Mouse (Mus musculus) liver, embryonic 12.5 days (tissue): ENCODE results near the gene Fscn2. TPM values are rescaled to one million over a fixed set of nuclear protein-coding genes. Genes with fewer than 3 reads are reported as not detected.

ENCODE experiments used
- ATAC-seq: fragments of 200-750 bp; cut with Nextera tagmentation; 2 replicates; pipeline ENCODE4 v1.8.0; 2017; ENCODE audit warnings: moderate number of reproducible peaks, mild to moderate bottlenecking, moderate library complexity
- H3K27ac ChIP-seq: fragments of 300-500 bp; sonication (generic); 2 replicates; pipeline ENCODE4 v1.5.1; 2016; ENCODE audit warnings: mild to moderate bottlenecking
- H3K27me3 ChIP-seq: fragments of 300-500 bp; sonication (generic); replicated peaks from 2 replicates; pipeline ENCODE4 v1.6.1; 2016; ENCODE audit warnings: mild to moderate bottlenecking, moderate library complexity
- H3K36me3 ChIP-seq: fragments of 300-500 bp; sonication (generic); 2 replicates; pipeline ENCODE4 v1.6.1; 2016; ENCODE audit warnings: mild to moderate bottlenecking, moderate library complexity
- H3K4me1 ChIP-seq: fragments of 300-500 bp; sonication (generic); 2 replicates; pipeline ENCODE4 v1.6.1; 2016
- H3K4me2 ChIP-seq: fragments of 300-500 bp; sonication (generic); 2 replicates; pipeline ENCODE4 v1.6.1; 2016; ENCODE audit warnings: mild to moderate bottlenecking, moderate library complexity
- H3K4me3 ChIP-seq: fragments of 300-500 bp; sonication (generic); 2 replicates; pipeline ENCODE4 v1.5.1; 2016; ENCODE audit warnings: mild to moderate bottlenecking, moderate library complexity
- H3K9ac ChIP-seq: fragments of 300-500 bp; sonication (generic); 2 replicates; pipeline ENCODE4 v1.6.1; 2016; ENCODE audit warnings: mild to moderate bottlenecking, moderate library complexity
- H3K9me3 ChIP-seq: fragments of 300-500 bp; sonication (generic); replicated peaks from 2 replicates; pipeline ENCODE4 v1.6.1; 2016; ENCODE audit warnings: mild to moderate bottlenecking, moderate library complexity
- WGBS: fragments of 180-500 bp; shearing (Covaris S2); methylation state at CpG from one replicate; pipeline ENCODE4 v1.1.7; 2016; ENCODE audit not compliant: insufficient replicate concordance; 5-methylcytosine and 5-hydroxymethylcytosine counted together
- polyA plus RNA-seq: library from polyadenylated mRNA; unstranded; fragments of >200 nt; fragmentation: Nextera tagmentation; extraction: Ambion mirVana; gene quantifications from 2 replicates; pipeline ENCODE4 v1.2.1, GENCODE M21; 2016

The Fscn2 gene
- polyA plus RNA-seq, result 0.16 and 0.18 TPM in 2 replicates

GRCm38 (mm10) chr11:120361295-120361694 lies at the start of gene Fscn2:
Fscn2 (plus strand) TSS chr11:120361534.
- peaks cover 18% of the 10 kb centered on the region for H3K27me3 ChIP-seq
- 79% methylated on average over 10 of the region's 10 CpGs for WGBS
- H3K9me3 ChIP-seq, result no peaks in the 10 kb centered on the region
- H3K36me3 ChIP-seq, result no peaks in the 10 kb centered on the region
- no peak within 1 kb of the TSS for H3K4me3 ChIP-seq
- no peak within 1 kb of the TSS for H3K27ac ChIP-seq
- no peak for ATAC-seq
- H3K9ac ChIP-seq, result no peak within 1 kb of the TSS
- H3K4me1 ChIP-seq, result peaks cover 22% of the 10 kb centered on the region
- no peak within 1 kb of the TSS for H3K4me2 ChIP-seq

DNA sequence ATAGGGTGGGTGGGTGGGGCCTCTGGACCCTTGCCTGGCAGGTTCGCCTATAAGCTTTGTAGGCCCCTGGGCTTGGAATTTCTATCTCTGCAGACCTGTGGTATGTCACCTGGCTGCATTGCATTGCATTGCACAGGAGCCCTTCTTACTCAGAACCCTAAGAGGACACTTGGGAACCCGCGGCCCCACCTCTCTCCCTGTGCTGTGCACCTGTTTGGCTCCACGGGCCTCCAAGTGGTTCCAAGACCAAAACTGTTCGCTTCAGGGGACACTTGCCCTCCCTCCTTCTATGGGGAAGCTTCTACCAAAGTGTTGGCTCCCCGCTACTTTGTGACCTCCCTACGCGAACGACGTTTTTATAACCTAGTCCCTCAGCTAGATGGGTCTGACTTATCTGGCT lies 49.8 kb upstream of the Fscn2 start:
- Histone ChIP-seq H3K9me3 (no peaks in the 10 kb centered on the region), H3K4me3 (peak overlapping the region; percentile 60), H3K4me1 (peaks cover 54% of the 10 kb centered on the region), H3K27ac (peak overlapping the region; percentile 81), H3K9ac (peak overlapping the region; percentile 77), H3K4me2 (peak overlapping the region; percentile 95), H3K27me3 (peaks cover 27% of the 10 kb centered on the region), H3K36me3 (no peaks in the 10 kb centered on the region)
- 59% methylated on average over 10 of the region's 10 CpGs for WGBS
- no peak for ATAC-seq

GRCm38 (mm10) chr11:120312069-120312468 lies 49.3 kb upstream of the Fscn2 start:
- no peak overlapping the region for H3K4me3 ChIP-seq
- H3K4me1 ChIP-seq, result peaks cover 54% of the 10 kb centered on the region
- no peak overlapping the region for H3K9ac ChIP-seq
- WGBS, result 75% methylated on average over 6 of the region's 6 CpGs
- no peak overlapping the region for H3K4me2 ChIP-seq
- no peaks in the 10 kb centered on the region for H3K36me3 ChIP-seq
- H3K9me3 ChIP-seq, result no peaks in the 10 kb centered on the region
- peaks cover 21% of the 10 kb centered on the region for H3K27me3 ChIP-seq
- no peak overlapping the region for H3K27ac ChIP-seq
- no peak for ATAC-seq

GRCm38 (mm10) chr11:120313906-120314685 lies 47.2 kb upstream of the Fscn2 start:
- Histone ChIP-seq H3K27ac (no peak overlapping the region), H3K36me3 (no peaks in the 10 kb centered on the region), H3K9me3 (no peaks in the 10 kb centered on the region), H3K4me3 (no peak overlapping the region), H3K4me2 (no peak overlapping the region), H3K9ac (no peak overlapping the region), H3K27me3 (peaks cover 6% of the 10 kb centered on the region), H3K4me1 (peaks cover 47% of the 10 kb centered on the region)
- 62% methylated on average over 6 of the region's 6 CpGs for WGBS
- ATAC-seq, result no peak

DNA sequence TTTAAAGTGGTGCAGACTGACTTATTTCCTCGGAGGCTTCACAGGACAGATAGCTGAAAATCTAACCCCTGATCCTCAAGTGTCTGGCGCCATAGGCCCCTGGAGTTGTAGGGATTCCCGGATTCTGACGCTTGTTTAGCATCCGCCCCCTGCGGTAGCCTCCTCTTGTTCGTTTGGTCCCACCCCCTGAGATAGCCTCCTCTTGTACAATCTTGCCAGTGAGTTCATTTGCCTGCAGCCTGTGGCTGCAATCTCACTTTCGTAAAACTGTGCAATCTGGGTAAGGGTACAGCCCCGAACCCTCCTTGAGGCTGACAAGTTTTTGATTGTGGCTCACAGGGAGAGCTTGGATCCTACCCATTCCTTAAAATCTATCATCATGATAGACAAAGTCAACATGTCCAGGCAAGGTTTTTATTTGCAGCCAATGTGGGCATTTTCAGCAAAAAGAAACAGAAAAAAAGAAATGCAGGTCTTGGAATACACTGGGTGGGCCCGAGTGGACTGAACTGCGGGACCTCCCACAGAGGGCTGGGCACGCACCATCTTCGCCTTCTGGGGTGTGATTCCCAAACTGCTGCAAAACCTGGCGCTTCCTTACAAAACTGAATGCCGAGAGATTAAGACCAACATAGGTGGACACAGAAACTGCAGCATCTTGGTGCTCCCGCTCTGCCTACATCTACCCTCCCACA lies 46.5 kb upstream of the Fscn2 start:
- Histone ChIP-seq H3K27ac (peak overlapping the region; percentile 96), H3K4me3 (peak overlapping the region; percentile 64), H3K4me1 (peaks cover 47% of the 10 kb centered on the region), H3K4me2 (peak overlapping the region; percentile 98), H3K9ac (peak overlapping the region; percentile 68), H3K27me3 (0 out of 2 replicates have a peak, but pooled peaks cover 3% of the 10 kb centered on the region), H3K9me3 (no peaks in the 10 kb centered on the region), H3K36me3 (no peaks in the 10 kb centered on the region)
- WGBS, result 64% methylated on average over 16 of the region's 16 CpGs
- ATAC-seq, result no peak

GRCm38 (mm10) chr11:120315416-120315761 lies 45.9 kb upstream of the Fscn2 start:
- H3K4me1 ChIP-seq, result peaks cover 43% of the 10 kb centered on the region
- H3K36me3 ChIP-seq, result no peaks in the 10 kb centered on the region
- H3K9ac ChIP-seq, result peak overlapping the region; percentile 68
- H3K27ac ChIP-seq, result peak overlapping the region; percentile 96
- WGBS, result 46% methylated on average over 4 of the region's 4 CpGs
- 0 out of 2 replicates have a peak, but pooled peaks cover 3% of the 10 kb centered on the region for H3K27me3 ChIP-seq
- peak overlapping the region; percentile 98 for H3K4me2 ChIP-seq
- no peaks in the 10 kb centered on the region for H3K9me3 ChIP-seq
- H3K4me3 ChIP-seq, result peak overlapping the region; percentile 64
- no peak for ATAC-seq

DNA sequence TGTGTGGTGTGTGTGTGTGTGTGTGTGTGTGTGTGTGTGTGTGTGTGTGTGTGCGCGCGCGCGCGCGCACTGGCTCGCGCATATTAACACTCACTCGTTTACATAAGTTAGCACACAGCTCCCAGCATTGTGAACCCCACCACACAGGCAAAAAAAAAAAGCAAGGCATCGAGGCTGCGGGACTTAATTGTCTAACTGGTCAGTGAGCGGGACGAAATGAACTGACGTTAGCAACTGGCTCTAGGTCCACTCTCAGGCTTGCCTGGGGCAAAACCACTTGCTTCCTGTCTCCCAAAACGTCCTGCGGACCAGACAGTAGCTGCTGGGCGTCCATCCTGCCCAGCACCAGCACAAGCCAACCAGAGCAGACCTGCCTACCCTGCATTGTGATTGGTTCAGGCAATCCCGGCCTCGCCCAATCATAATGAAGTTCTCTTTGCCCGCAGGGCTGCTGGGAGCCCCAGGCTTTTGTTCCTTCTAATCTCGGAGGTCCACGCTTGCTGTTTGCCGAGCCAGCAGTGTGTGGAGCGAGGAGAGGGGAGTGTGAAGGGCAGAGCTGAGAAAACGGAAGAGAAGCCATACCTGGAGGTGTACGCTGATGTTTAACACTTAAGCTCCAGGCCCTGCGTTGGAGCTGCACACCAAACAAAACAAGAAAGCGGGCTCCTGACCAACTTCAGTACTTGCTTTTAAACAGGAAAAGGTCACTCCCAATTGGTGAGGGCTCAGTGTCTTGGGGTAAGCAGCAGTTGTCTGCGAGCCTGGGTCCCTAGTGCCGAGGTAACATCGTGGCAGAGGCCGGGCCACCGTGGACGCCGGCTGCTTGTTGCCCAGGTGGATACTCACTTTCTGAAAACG lies 45.3 kb upstream of the Fscn2 start:
- Histone ChIP-seq H3K4me2 (peak overlapping the region; percentile 98), H3K9ac (peak overlapping the region; percentile 83), H3K27ac (peak overlapping the region; percentile 96), H3K9me3 (no peaks in the 10 kb centered on the region), H3K4me1 (peaks cover 37% of the 10 kb centered on the region), H3K4me3 (peak overlapping the region; percentile 64), H3K36me3 (no peaks in the 10 kb centered on the region), H3K27me3 (0 out of 2 replicates have a peak, but pooled peaks cover 3% of the 10 kb centered on the region)
- WGBS, result 5% methylated on average over 28 of the region's 37 CpGs
- ATAC-seq, result peak; percentile 98

DNA sequence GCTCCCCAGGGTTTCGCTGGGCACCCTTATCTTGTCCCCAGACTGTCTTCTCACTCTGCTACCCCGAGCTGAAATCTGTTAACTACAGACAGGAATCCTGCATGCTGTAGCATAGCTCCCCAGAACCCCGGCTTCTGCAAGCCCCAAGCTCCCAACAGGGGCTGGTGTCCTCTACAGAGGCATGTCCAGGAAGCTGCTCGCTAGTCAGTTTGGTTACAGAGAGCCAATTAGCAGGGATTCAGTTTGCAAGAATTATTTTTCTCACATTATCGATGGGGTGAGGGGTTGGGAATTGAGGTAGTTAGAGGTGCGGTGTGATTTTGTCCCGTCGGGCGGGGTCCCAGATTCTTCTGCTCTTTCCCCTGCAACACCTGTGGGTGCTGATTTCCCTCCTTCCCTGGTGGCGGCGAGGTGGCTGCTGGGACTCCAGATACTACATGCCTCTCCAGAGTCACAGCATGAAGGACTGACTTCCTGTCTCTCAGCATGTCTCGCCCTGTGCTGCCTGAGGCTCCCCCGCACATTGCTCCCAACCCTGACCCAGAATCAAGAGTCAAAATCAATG lies 44.6 kb upstream of the Fscn2 start:
- H3K9me3 ChIP-seq, result no peaks in the 10 kb centered on the region
- no peaks in the 10 kb centered on the region for H3K36me3 ChIP-seq
- peak overlapping the region; percentile 64 for H3K4me3 ChIP-seq
- peak; percentile 51 for ATAC-seq
- peak overlapping the region; percentile 83 for H3K9ac ChIP-seq
- peak overlapping the region; percentile 98 for H3K4me2 ChIP-seq
- H3K4me1 ChIP-seq, result peaks cover 30% of the 10 kb centered on the region
- WGBS, result 15% methylated on average over 13 of the region's 13 CpGs
- H3K27me3 ChIP-seq, result 0 out of 2 replicates have a peak, but pooled peaks cover 3% of the 10 kb centered on the region
- peak overlapping the region; percentile 96 for H3K27ac ChIP-seq

- Histone ChIP-seq H3K4me1 (peaks cover 27% of the 10 kb centered on the region), H3K4me2 (peak overlapping the region; percentile 98), H3K36me3 (no peaks in the 10 kb centered on the region), H3K9ac (no peak overlapping the region; the same call in 1 of the 2 replicates), H3K4me3 (peak overlapping the region; percentile 64; the same call in 1 of the 2 replicates), H3K27ac (peak overlapping the region; percentile 96), H3K27me3 (0 out of 2 replicates have a peak, but pooled peaks cover 3% of the 10 kb centered on the region), H3K9me3 (no peaks in the 10 kb centered on the region)
- WGBS, result 46% methylated on average over 7 of the region's 7 CpGs
- ATAC-seq, result no peak
Measured at GRCm38 (mm10) chr11:120317456-120317855, 43.9 kb upstream of the Fscn2 start.

DNA sequence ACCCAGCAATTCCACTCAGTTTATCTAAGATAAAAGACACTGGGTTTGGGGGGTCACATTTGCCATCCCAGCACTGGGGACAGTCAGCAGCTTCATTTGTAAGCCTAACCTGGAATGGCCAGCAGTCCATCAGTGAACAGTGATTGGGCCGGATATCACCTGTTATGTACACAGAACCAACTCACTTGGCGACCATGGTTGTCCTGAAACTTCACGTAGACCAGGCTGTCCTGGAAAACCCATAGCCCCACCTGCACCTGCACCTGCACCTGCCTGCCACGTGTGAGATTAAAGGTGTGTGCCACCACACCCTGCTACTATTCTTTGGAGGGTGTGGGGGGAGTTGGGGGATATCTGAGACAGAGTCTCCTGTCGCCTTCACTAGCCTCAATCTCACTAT lies 42.0 kb upstream of the Fscn2 start:
- no peaks in the 10 kb centered on the region for H3K9me3 ChIP-seq
- H3K4me1 ChIP-seq, result peaks cover 27% of the 10 kb centered on the region
- H3K27me3 ChIP-seq, result no peaks in the 10 kb centered on the region
- ATAC-seq, result no peak
- WGBS, result 85% methylated on average over 5 of the region's 5 CpGs
- no peaks in the 10 kb centered on the region for H3K36me3 ChIP-seq
- no peak overlapping the region for H3K27ac ChIP-seq
- no peak overlapping the region for H3K4me2 ChIP-seq
- H3K9ac ChIP-seq, result no peak overlapping the region
- no peak overlapping the region for H3K4me3 ChIP-seq

DNA sequence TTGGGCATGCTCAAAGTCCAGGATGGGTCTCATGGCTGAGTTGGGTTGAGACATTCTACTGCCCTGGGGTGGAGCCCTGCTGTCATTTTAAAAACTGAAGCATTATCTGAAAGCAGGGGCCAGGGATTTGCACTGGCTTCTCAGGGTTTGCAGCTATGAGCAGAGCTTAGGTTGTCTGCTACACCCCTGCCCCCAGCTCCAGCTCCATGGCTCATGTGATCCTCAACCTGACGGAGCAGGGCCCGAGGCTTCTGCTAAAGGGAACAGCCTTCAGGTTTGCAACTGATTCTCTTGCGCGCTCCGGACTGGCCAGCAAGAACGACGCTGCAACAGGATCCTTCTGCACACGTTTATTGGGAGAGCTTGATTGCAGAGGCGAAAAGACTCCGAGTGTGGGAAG lies 41.2 kb upstream of the Fscn2 start:
- Histone ChIP-seq H3K4me3 (no peak overlapping the region), H3K36me3 (no peaks in the 10 kb centered on the region), H3K4me1 (peaks cover 20% of the 10 kb centered on the region), H3K9me3 (no peaks in the 10 kb centered on the region), H3K9ac (no peak overlapping the region), H3K27ac (no peak overlapping the region), H3K27me3 (no peaks in the 10 kb centered on the region), H3K4me2 (no peak overlapping the region)
- WGBS, result 90% methylated on average over 10 of the region's 10 CpGs
- ATAC-seq, result no peak
